Mouse (Mus musculus): ENCODE data around the gene Rnf185. TPM values are rescaled to one million over a fixed set of nuclear protein-coding genes. Genes with fewer than 3 reads are reported as not detected.

The Rnf185 gene
- total and polyA plus RNA-seq, 2 experiments from 2014 or later = 36.9 to 38.8 TPM

DNA sequence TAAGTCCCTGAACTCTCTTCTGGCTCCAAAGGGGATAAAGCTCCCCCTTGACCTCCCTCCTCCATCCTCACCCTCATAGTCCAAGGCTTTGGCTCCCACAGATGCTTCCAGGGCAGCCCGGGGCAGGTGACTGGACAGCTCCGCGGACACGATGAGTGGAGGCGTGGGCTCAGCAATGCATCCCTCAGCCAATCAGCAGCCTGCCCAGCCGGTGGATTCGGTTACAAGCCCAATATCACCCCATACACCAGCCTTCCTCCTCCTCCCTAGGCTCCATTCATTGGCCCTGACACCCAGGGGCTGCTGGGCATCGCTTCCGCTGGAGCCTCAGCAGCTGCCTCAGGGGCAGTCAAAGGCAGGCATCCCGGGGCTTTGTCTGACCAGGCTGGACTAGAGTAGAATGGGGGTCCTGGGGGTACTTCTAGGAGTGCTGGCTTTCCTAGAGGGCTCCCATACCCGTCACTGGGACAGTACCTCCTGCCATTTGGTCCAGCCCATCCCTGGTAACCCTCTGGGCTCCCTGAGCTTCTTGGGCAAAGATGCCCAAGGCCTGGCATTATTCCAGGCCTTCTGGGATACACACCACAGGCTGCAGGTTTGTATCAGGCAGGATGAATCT is 35.9 kb upstream of the Rnf185 start, which contains the start of gene Pla2g3:
Pla2g3 (plus strand) TSS at position 333 of the 619 bp plus-strand sequence.
- 31% methylated on average over 11 of the region's 11 CpGs for WGBS
- H3K9ac ChIP-seq = no peak within 1 kb of the TSS
- TF ChIP-seq CTCF (IDR thresholded peaks at IDR 0.05; ENCODE audit: low read depth) = no peak
- H3K9me3 ChIP-seq (ENCODE audit: low read length) = no peaks in the 10 kb centered on the region
- ATAC-seq (peak; percentile 16; the same call in 1 of the 2 replicates), DNase-seq (peak; percentile 15)
- no peak within 1 kb of the TSS for H3K27ac ChIP-seq (ENCODE audit: low read depth, low read length)
- H3K4me1 ChIP-seq (ENCODE audit: insufficient read depth) = no peaks in the 10 kb centered on the region
- no peaks in the 10 kb centered on the region for H3K36me3 ChIP-seq (ENCODE audit: insufficient read depth)
- H3K4me3 ChIP-seq (ENCODE audit: low read depth, low read length) = no peak within 1 kb of the TSS
- H3K27me3 ChIP-seq (ENCODE audit: insufficient read depth, low read length) = no peaks in the 10 kb centered on the region
- no peak within 1 kb of the TSS for H3K4me2 ChIP-seq (ENCODE audit: low read depth)

DNA sequence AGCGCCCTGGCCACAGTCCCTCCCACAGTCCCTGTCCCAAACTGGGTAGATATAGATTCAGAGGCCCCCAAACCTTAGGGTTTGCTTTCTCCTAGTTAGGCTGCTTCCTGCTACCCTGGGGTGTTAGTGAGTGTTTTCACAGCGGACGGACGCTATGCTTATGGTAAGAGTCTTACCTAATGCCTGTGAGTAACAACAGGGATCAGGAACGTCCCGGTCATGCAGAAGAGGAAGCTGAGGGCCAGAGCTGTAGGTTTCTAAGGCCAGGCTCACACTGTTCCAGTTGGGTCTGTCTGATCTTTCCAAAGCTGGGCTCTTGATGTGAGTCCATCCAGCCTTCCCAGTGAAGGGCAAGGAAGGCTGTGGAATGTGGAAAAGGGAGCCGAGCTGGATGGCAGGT is 34.2 kb upstream of the Rnf185 start:
- ATAC-seq (no peak), DNase-seq (no peak)
- H3K27ac ChIP-seq (ENCODE audit: low read depth, low read length) = no peak overlapping the region
- TF ChIP-seq CTCF (IDR thresholded peaks at IDR 0.05; ENCODE audit: low read depth) = no peak
- H3K36me3 ChIP-seq (ENCODE audit: insufficient read depth) = no peaks in the 10 kb centered on the region
- no peak overlapping the region for H3K9ac ChIP-seq
- H3K4me2 ChIP-seq (ENCODE audit: low read depth) = no peak overlapping the region
- no peak overlapping the region for H3K4me3 ChIP-seq (ENCODE audit: low read depth, low read length)
- 75% methylated on average over 7 of the region's 7 CpGs for WGBS
- H3K9me3 ChIP-seq (ENCODE audit: low read length) = no peaks in the 10 kb centered on the region
- no peaks in the 10 kb centered on the region for H3K27me3 ChIP-seq (ENCODE audit: insufficient read depth, low read length)
- H3K4me1 ChIP-seq (ENCODE audit: insufficient read depth) = no peaks in the 10 kb centered on the region

GRCm38 (mm10) chr11:3483980-3484642 is 31.9 kb upstream of the Rnf185 start:
- Histone ChIP-seq H3K9ac (no peak overlapping the region), H3K4me1 (ENCODE audit: insufficient read depth) (no peaks in the 10 kb centered on the region), H3K36me3 (ENCODE audit: insufficient read depth) (no peaks in the 10 kb centered on the region), H3K27ac (ENCODE audit: low read depth, low read length) (peak overlapping the region; percentile 9), H3K9me3 (ENCODE audit: low read length) (no peaks in the 10 kb centered on the region), H3K4me2 (ENCODE audit: low read depth) (no peak overlapping the region), H3K4me3 (ENCODE audit: low read depth, low read length) (no peak overlapping the region), H3K27me3 (ENCODE audit: insufficient read depth, low read length) (no peaks in the 10 kb centered on the region)
- ATAC-seq (peak; percentile 88), DNase-seq (peak; percentile 47)
- 46% methylated on average over 11 of the region's 11 CpGs for WGBS
- no peak for TF ChIP-seq CTCF (IDR thresholded peaks at IDR 0.05; ENCODE audit: low read depth)

GRCm38 (mm10) chr11:3475489-3475888 is 23.3 kb upstream of the Rnf185 start:
- Histone ChIP-seq H3K4me1 (ENCODE audit: insufficient read depth) (no peaks in the 10 kb centered on the region), H3K27ac (ENCODE audit: low read depth, low read length) (no peak overlapping the region), H3K9ac (no peak overlapping the region), H3K27me3 (ENCODE audit: insufficient read depth, low read length) (no peaks in the 10 kb centered on the region), H3K9me3 (ENCODE audit: low read length) (no peaks in the 10 kb centered on the region), H3K36me3 (ENCODE audit: insufficient read depth) (no peaks in the 10 kb centered on the region), H3K4me2 (ENCODE audit: low read depth) (no peak overlapping the region), H3K4me3 (ENCODE audit: low read depth, low read length) (no peak overlapping the region)
- ATAC-seq (no peak), DNase-seq (no peak)
- TF ChIP-seq CTCF (IDR thresholded peaks at IDR 0.05; ENCODE audit: low read depth) = no peak

- WGBS = 90% methylated on average over 7 of the region's 7 CpGs
- ATAC-seq (no peak), DNase-seq (no peak)
- Histone ChIP-seq H3K4me3 (ENCODE audit: low read depth, low read length) (no peak overlapping the region), H3K9ac (no peak overlapping the region), H3K27ac (ENCODE audit: low read depth, low read length) (no peak overlapping the region), H3K9me3 (ENCODE audit: low read length) (no peaks in the 10 kb centered on the region), H3K27me3 (ENCODE audit: insufficient read depth, low read length) (no peaks in the 10 kb centered on the region), H3K4me1 (ENCODE audit: insufficient read depth) (no peaks in the 10 kb centered on the region), H3K36me3 (ENCODE audit: insufficient read depth) (no peaks in the 10 kb centered on the region), H3K4me2 (ENCODE audit: low read depth) (no peak overlapping the region)
- peak; percentile 49 for TF ChIP-seq CTCF (IDR thresholded peaks at IDR 0.05; ENCODE audit: low read depth)
Observed at GRCm38 (mm10) chr11:3474480-3475115, 22.4 kb upstream of the Rnf185 start.

- H3K9me3 ChIP-seq (ENCODE audit: low read length) = no peaks in the 10 kb centered on the region
- TF ChIP-seq CTCF (IDR thresholded peaks at IDR 0.05; ENCODE audit: low read depth) = peak; percentile 93
- no peaks in the 10 kb centered on the region for H3K27me3 ChIP-seq (ENCODE audit: insufficient read depth, low read length)
- no peak overlapping the region for H3K4me2 ChIP-seq (ENCODE audit: low read depth)
- 40% methylated on average over 1 of the region's 1 CpGs for whole genome bisulfite sequencing
- peak; percentile 90 for DNase-seq
- H3K27ac ChIP-seq (ENCODE audit: low read depth, low read length) = no peak overlapping the region
- ATAC-seq = peak; percentile 84
- no peaks in the 10 kb centered on the region for H3K36me3 ChIP-seq (ENCODE audit: insufficient read depth)
- H3K4me1 ChIP-seq (ENCODE audit: insufficient read depth) = no peaks in the 10 kb centered on the region
- no peak overlapping the region for H3K9ac ChIP-seq
- no peak overlapping the region for H3K4me3 ChIP-seq (ENCODE audit: low read depth, low read length)
Observed at GRCm38 (mm10) chr11:3472484-3472883, 20.3 kb upstream of the Rnf185 start.

GRCm38 (mm10) chr11:3471448-3471850 is 19.3 kb upstream of the Rnf185 start:
- Histone ChIP-seq H3K4me1 (ENCODE audit: insufficient read depth) (no peaks in the 10 kb centered on the region), H3K9ac (no peak overlapping the region), H3K9me3 (ENCODE audit: low read length) (no peaks in the 10 kb centered on the region), H3K27ac (ENCODE audit: low read depth, low read length) (no peak overlapping the region), H3K4me3 (ENCODE audit: low read depth, low read length) (no peak overlapping the region), H3K36me3 (ENCODE audit: insufficient read depth) (no peaks in the 10 kb centered on the region), H3K27me3 (ENCODE audit: insufficient read depth, low read length) (no peaks in the 10 kb centered on the region), H3K4me2 (ENCODE audit: low read depth) (no peak overlapping the region)
- no peak for TF ChIP-seq CTCF (IDR thresholded peaks at IDR 0.05; ENCODE audit: low read depth)
- ATAC-seq = no peak
- no peak for DNase-seq
- 24% methylated on average over 11 of the region's 11 CpGs for WGBS
